Mouse (Mus musculus): ENCODE results near the gene Vmn2r82. TPM values are rescaled to one million over a fixed set of nuclear protein-coding genes. Genes with fewer than 3 reads are reported as not detected.

Vmn2r82 gene
- polyA plus RNA-seq, 1 experiment from 2014 or later, result not detected

Other genes starting within 250 kb of the Vmn2r82 start
- gene Vmn2r80, start 207.8 kb upstream of the Vmn2r82 start, polyA plus RNA-seq (2014; fragmentation: Nextera tagmentation; extraction: Ambion mirVana), result not detected in 2 replicates
- gene Vmn2r81, start 108.8 kb upstream of the Vmn2r82 start, polyA plus RNA-seq (2014; fragmentation: Nextera tagmentation; extraction: Ambion mirVana), result not detected in 2 replicates
- not detected in 2 replicates for gene Vmn2r83, start 112.2 kb downstream of the Vmn2r82 start, polyA plus RNA-seq (2014; fragmentation: Nextera tagmentation; extraction: Ambion mirVana)
- gene Plpp2, start 177.3 kb downstream of the Vmn2r82 start, polyA plus RNA-seq (2014; fragmentation: Nextera tagmentation; extraction: Ambion mirVana), result 34.9 and 43.3 TPM in 2 replicates
- 44.2 and 47.4 TPM in 2 replicates for gene Mier2, start 198.7 kb downstream of the Vmn2r82 start, polyA plus RNA-seq (2014; fragmentation: Nextera tagmentation; extraction: Ambion mirVana)
- gene Theg, start 230.8 kb downstream of the Vmn2r82 start, polyA plus RNA-seq (2014; fragmentation: Nextera tagmentation; extraction: Ambion mirVana), result not detected in 2 replicates

Measured in kidney, embryonic 14.5 days (tissue).